ENCODE assay signal across 30 mouse cellular contexts in genomic region chr2:43669588-43669987, GRCm38 (mm10).
"Had no signal": no experiment of that assay in that cellular context is flagged by ENCODE, and none has a peak within 500 bp of the region (broad histone marks: within the 10 kb centered on the region; RNA-seq: fewer than 3 reads in every experiment).

No protein-coding gene starts in this region.

- H3K9ac ChIP-seq: limb, embryonic 12.5 days; limb, embryonic 13.5 days; limb, embryonic 15.5 days; liver, embryonic 12.5 days; liver, embryonic 13.5 days; liver, embryonic 14.5 days; liver, embryonic 15.5 days; liver, postnatal 0 days; lung, embryonic 14.5 days; lung, embryonic 15.5 days; midbrain, embryonic 12.5 days; midbrain, embryonic 13.5 days; midbrain, embryonic 15.5 days; neural tube, embryonic 12.5 days had no signal

- H3K27me3 ChIP-seq: limb, embryonic 12.5 days; limb, embryonic 13.5 days; limb, embryonic 15.5 days; liver, embryonic 12.5 days; liver, embryonic 13.5 days; liver, embryonic 15.5 days; lung, embryonic 15.5 days; megakaryocyte, embryonic 14.5 days; midbrain, embryonic 12.5 days; midbrain, embryonic 13.5 days; midbrain, embryonic 15.5 days; neural tube, embryonic 12.5 days had no signal

- H3K4me3 ChIP-seq: limb, embryonic 10.5 days; limb, embryonic 12.5 days; limb, embryonic 13.5 days; limb, embryonic 15.5 days; liver, embryonic 12.5 days; liver, embryonic 13.5 days; liver, embryonic 15.5 days; lung, embryonic 15.5 days; megakaryocyte, embryonic 14.5 days; midbrain, embryonic 10.5 days; midbrain, embryonic 12.5 days; midbrain, embryonic 13.5 days; midbrain, embryonic 15.5 days; myocyte; neural tube, embryonic 12.5 days had no signal

- H3K4me2 ChIP-seq: limb, embryonic 12.5 days; limb, embryonic 13.5 days; limb, embryonic 15.5 days; liver, embryonic 11.5 days; liver, embryonic 12.5 days; liver, embryonic 13.5 days; liver, embryonic 15.5 days; lung, embryonic 14.5 days; lung, embryonic 15.5 days; midbrain, embryonic 11.5 days; midbrain, embryonic 12.5 days; midbrain, embryonic 13.5 days; midbrain, embryonic 15.5 days; neural tube, embryonic 12.5 days had no signal

- H3K9me3 ChIP-seq: limb, embryonic 10.5 days; limb, embryonic 12.5 days; limb, embryonic 13.5 days; limb, embryonic 15.5 days; liver, embryonic 12.5 days; liver, embryonic 13.5 days; liver, embryonic 15.5 days; lung, embryonic 15.5 days; megakaryocyte, embryonic 14.5 days; midbrain, embryonic 10.5 days; midbrain, embryonic 12.5 days; midbrain, embryonic 13.5 days; midbrain, embryonic 15.5 days; neural tube, embryonic 12.5 days had no signal

- H3K4me1 ChIP-seq: limb, embryonic 10.5 days; limb, embryonic 12.5 days; limb, embryonic 13.5 days; limb, embryonic 15.5 days; liver, embryonic 12.5 days; liver, embryonic 13.5 days; liver, embryonic 15.5 days; lung, embryonic 15.5 days; megakaryocyte, embryonic 14.5 days; midbrain, embryonic 10.5 days; midbrain, embryonic 12.5 days; midbrain, embryonic 13.5 days; midbrain, embryonic 15.5 days; neural tube, embryonic 12.5 days had no signal

- H3K27ac ChIP-seq: limb, embryonic 10.5 days; limb, embryonic 12.5 days; limb, embryonic 13.5 days; limb, embryonic 15.5 days; liver, embryonic 12.5 days; liver, embryonic 13.5 days; liver, embryonic 14.5 days; liver, embryonic 15.5 days; lung, embryonic 15.5 days; macrophage; midbrain, embryonic 10.5 days; midbrain, embryonic 12.5 days; midbrain, embryonic 13.5 days; midbrain, embryonic 15.5 days; neural tube, embryonic 12.5 days had no signal

- H3K36me3 ChIP-seq: limb, embryonic 10.5 days; limb, embryonic 12.5 days; limb, embryonic 13.5 days; limb, embryonic 15.5 days; liver, embryonic 12.5 days; liver, embryonic 13.5 days; liver, embryonic 15.5 days; lung, embryonic 15.5 days; midbrain, embryonic 10.5 days; midbrain, embryonic 12.5 days; midbrain, embryonic 13.5 days; midbrain, embryonic 15.5 days; neural tube, embryonic 12.5 days had no signal

- DNase-seq: left cerebral cortex, postnatal 4 days; liver; liver, embryonic 13.5 days; liver, postnatal 0 days; lung, adult 18-20 months; lung, adult 2 months; lung, embryonic 14.5 days; lung, postnatal 10 days; lung, postnatal 14 days; lung, postnatal 36 days; lung, postnatal 4 days; midbrain, embryonic 14.5 days had no signal
